Mouse (Mus musculus): Measurements from ENCODE around the gene Syce1. TPM values are rescaled to one million over a fixed set of nuclear protein-coding genes. Genes with fewer than 3 reads are reported as not detected.

The Syce1 gene
- polyA plus RNA-seq (2014; fragmentation: Illumina TruSeq; extraction: RNeasy Lipid Tissue Mini Kit (QIAGEN cat#74804)): not detected

GRCm38 (mm10) chr7:140787406-140788052, at the start of gene Syce1:
Gene Syce1, minus strand, starts transcription at chr7:140787852.

GRCm38 (mm10) chr7:140834968-140835757, 47.5 kb upstream of the Syce1 start, which contains the start of gene Urah:
Gene Urah, plus strand, starts transcription at chr7:140835018.

GRCm38 (mm10) chr7:140821653-140822329, 34.1 kb upstream of the Syce1 start, which contains the start of gene Zfp941:
Gene Zfp941, minus strand, starts transcription at chr7:140822178.

GRCm38 (mm10) chr7:140763447-140764020, 24.1 kb downstream of the Syce1 start, which contains the start of gene Cyp2e1:
Gene Cyp2e1, plus strand, starts transcription at chr7:140763739.

Other genes starting within 250 kb of the Syce1 start
- not detected for gene Olfr538, start 220.0 kb downstream of the Syce1 start, polyA plus RNA-seq (2014; fragmentation: Illumina TruSeq; extraction: RNeasy Lipid Tissue Mini Kit (QIAGEN cat#74804))
- not detected for gene Olfr46, start 186.6 kb downstream of the Syce1 start, polyA plus RNA-seq (2014; fragmentation: Illumina TruSeq; extraction: RNeasy Lipid Tissue Mini Kit (QIAGEN cat#74804))
- gene Olfr61, start 158.9 kb downstream of the Syce1 start, polyA plus RNA-seq (2014; fragmentation: Illumina TruSeq; extraction: RNeasy Lipid Tissue Mini Kit (QIAGEN cat#74804)): not detected
- gene Olfr53, start 141.4 kb downstream of the Syce1 start, polyA plus RNA-seq (2014; fragmentation: Illumina TruSeq; extraction: RNeasy Lipid Tissue Mini Kit (QIAGEN cat#74804)): not detected
- not detected for gene Olfr539, start 127.9 kb downstream of the Syce1 start, polyA plus RNA-seq (2014; fragmentation: Illumina TruSeq; extraction: RNeasy Lipid Tissue Mini Kit (QIAGEN cat#74804))
- gene Olfr45, start 105.9 kb downstream of the Syce1 start, polyA plus RNA-seq (2014; fragmentation: Illumina TruSeq; extraction: RNeasy Lipid Tissue Mini Kit (QIAGEN cat#74804)): not detected
- not detected for gene Olfr541, start 90.6 kb downstream of the Syce1 start, polyA plus RNA-seq (2014; fragmentation: Illumina TruSeq; extraction: RNeasy Lipid Tissue Mini Kit (QIAGEN cat#74804))
- gene Cyp2e1, start 24.1 kb downstream of the Syce1 start, polyA plus RNA-seq (2014; fragmentation: Illumina TruSeq; extraction: RNeasy Lipid Tissue Mini Kit (QIAGEN cat#74804)): 42.0 TPM
- gene Zfp941, start 34.3 kb upstream of the Syce1 start, polyA plus RNA-seq (2014; fragmentation: Illumina TruSeq; extraction: RNeasy Lipid Tissue Mini Kit (QIAGEN cat#74804)): 0.91 TPM
- gene Urah, start 47.2 kb upstream of the Syce1 start, polyA plus RNA-seq (2014; fragmentation: Illumina TruSeq; extraction: RNeasy Lipid Tissue Mini Kit (QIAGEN cat#74804)): 1.1 TPM
- gene Scgb1c1, start 57.7 kb upstream of the Syce1 start, polyA plus RNA-seq (2014; fragmentation: Illumina TruSeq; extraction: RNeasy Lipid Tissue Mini Kit (QIAGEN cat#74804)): not detected
- gene Odf3, start 60.0 kb upstream of the Syce1 start, polyA plus RNA-seq (2014; fragmentation: Illumina TruSeq; extraction: RNeasy Lipid Tissue Mini Kit (QIAGEN cat#74804)): not detected
- not detected for gene Gm45785, start 68.5 kb upstream of the Syce1 start, polyA plus RNA-seq (2014; fragmentation: Illumina TruSeq; extraction: RNeasy Lipid Tissue Mini Kit (QIAGEN cat#74804))
- gene Ric8a, start 69.1 kb upstream of the Syce1 start, polyA plus RNA-seq (2014; fragmentation: Illumina TruSeq; extraction: RNeasy Lipid Tissue Mini Kit (QIAGEN cat#74804)): 3.4 TPM
- gene Bet1l, start 69.7 kb upstream of the Syce1 start, polyA plus RNA-seq (2014; fragmentation: Illumina TruSeq; extraction: RNeasy Lipid Tissue Mini Kit (QIAGEN cat#74804)): 1.5 TPM
- 107 TPM for gene Psmd13, start 94.1 kb upstream of the Syce1 start, polyA plus RNA-seq (2014; fragmentation: Illumina TruSeq; extraction: RNeasy Lipid Tissue Mini Kit (QIAGEN cat#74804))
- gene Sirt3, start 94.5 kb upstream of the Syce1 start, polyA plus RNA-seq (2014; fragmentation: Illumina TruSeq; extraction: RNeasy Lipid Tissue Mini Kit (QIAGEN cat#74804)): 1.9 TPM
- gene Cox8b, start 112.6 kb upstream of the Syce1 start, polyA plus RNA-seq (2014; fragmentation: Illumina TruSeq; extraction: RNeasy Lipid Tissue Mini Kit (QIAGEN cat#74804)): not detected
- not detected for gene Nlrp6, start 133.1 kb upstream of the Syce1 start, polyA plus RNA-seq (2014; fragmentation: Illumina TruSeq; extraction: RNeasy Lipid Tissue Mini Kit (QIAGEN cat#74804))
- 1.5 TPM for gene Pgghg, start 153.5 kb upstream of the Syce1 start, polyA plus RNA-seq (2014; fragmentation: Illumina TruSeq; extraction: RNeasy Lipid Tissue Mini Kit (QIAGEN cat#74804))
- not detected for gene Ifitm5, start 162.4 kb upstream of the Syce1 start, polyA plus RNA-seq (2014; fragmentation: Illumina TruSeq; extraction: RNeasy Lipid Tissue Mini Kit (QIAGEN cat#74804))
- not detected for gene Gm45717, start 168.1 kb upstream of the Syce1 start, polyA plus RNA-seq (2014; fragmentation: Illumina TruSeq; extraction: RNeasy Lipid Tissue Mini Kit (QIAGEN cat#74804))
- 100 TPM for gene Ifitm2, start 168.1 kb upstream of the Syce1 start, polyA plus RNA-seq (2014; fragmentation: Illumina TruSeq; extraction: RNeasy Lipid Tissue Mini Kit (QIAGEN cat#74804))
- 17.8 TPM for gene Ifitm1, start 179.4 kb upstream of the Syce1 start, polyA plus RNA-seq (2014; fragmentation: Illumina TruSeq; extraction: RNeasy Lipid Tissue Mini Kit (QIAGEN cat#74804))
- 13.0 TPM for gene Ifitm3, start 222.9 kb upstream of the Syce1 start, polyA plus RNA-seq (2014; fragmentation: Illumina TruSeq; extraction: RNeasy Lipid Tissue Mini Kit (QIAGEN cat#74804))
- 3.7 TPM for gene Ifitm6, start 230.1 kb upstream of the Syce1 start, polyA plus RNA-seq (2014; fragmentation: Illumina TruSeq; extraction: RNeasy Lipid Tissue Mini Kit (QIAGEN cat#74804))
- not detected for gene Gm17387, start 241.3 kb upstream of the Syce1 start, polyA plus RNA-seq (2014; fragmentation: Illumina TruSeq; extraction: RNeasy Lipid Tissue Mini Kit (QIAGEN cat#74804))

Data from ovary, adult 10 weeks (tissue).